Mouse (Mus musculus): ENCODE results near the gene Hspb6.

GRCm38 (mm10) chr7:30557901-30558514 is 6.0 kb downstream of the Hspb6 start:
- TF ChIP-seq ZC3H11A (IDR thresholded peaks at IDR 0.05; ENCODE audit: low read depth, low read length) (no peak), CTCF (conservative IDR thresholded peaks at IDR 0.05 in 1 of 2, IDR thresholded peaks at IDR 0.05 in 1 of 2; ENCODE audit: low read depth in 2 of 2, low read length in 2 of 2) (no peak), ZKSCAN1 (IDR thresholded peaks at IDR 0.05; ENCODE audit: borderline replicate concordance, low read depth, low read length) (no peak), MAZ (IDR thresholded peaks at IDR 0.05; ENCODE audit: low read depth, low read length) (no peak)

Data from CH12.LX (cell line).